Mouse (Mus musculus) left cerebral cortex, adult 18-20 months (tissue): Measurements from ENCODE around the gene Rabepk. TPM values are rescaled to one million over a fixed set of nuclear protein-coding genes. Genes with fewer than 3 reads are reported as not detected.
"Not testable (repeated sequence)": the region's sequence is repeated elsewhere in the genome, so short reads cannot be mapped to it uniquely, and the experiment has no call there.

Source experiments
- DNase-seq, 2 experiments: peaks; one replicate each; pipeline ENCODE4 v3.0.0; 2021 to 2022; ENCODE audit warnings: low spot score in 2 of 2, mixed read lengths in 1 of 2
- total RNA-seq, 2 experiments: library from RNA; stranded (reverse); gene quantifications; 2 replicates each; pipeline ENCODE4 v1.2.3; 2021

Rabepk gene
- total RNA-seq, 2 experiments from 2014 or later, result 32.7 to 36.6 TPM

DNA sequence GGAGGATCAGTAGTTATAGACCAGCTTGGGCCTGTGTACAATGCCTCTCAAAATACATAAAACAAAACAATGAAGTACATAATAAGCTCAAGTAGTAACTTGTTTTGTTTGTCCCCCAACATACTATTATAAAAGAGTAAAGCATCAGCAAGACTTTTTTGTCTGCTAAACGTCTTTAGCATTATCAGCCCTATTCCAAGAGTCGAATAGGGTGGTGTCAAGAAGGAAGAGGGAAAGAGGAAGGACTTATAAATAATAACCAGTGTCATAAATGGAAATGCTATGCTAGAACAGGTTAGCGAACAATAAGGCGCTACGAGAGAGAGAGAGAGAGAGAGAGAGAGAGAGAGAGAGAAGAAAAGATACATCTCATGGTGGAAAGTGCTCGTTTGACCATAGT, 28.8 kb downstream of the Rabepk start:
- DNase-seq, result no peak

DNA sequence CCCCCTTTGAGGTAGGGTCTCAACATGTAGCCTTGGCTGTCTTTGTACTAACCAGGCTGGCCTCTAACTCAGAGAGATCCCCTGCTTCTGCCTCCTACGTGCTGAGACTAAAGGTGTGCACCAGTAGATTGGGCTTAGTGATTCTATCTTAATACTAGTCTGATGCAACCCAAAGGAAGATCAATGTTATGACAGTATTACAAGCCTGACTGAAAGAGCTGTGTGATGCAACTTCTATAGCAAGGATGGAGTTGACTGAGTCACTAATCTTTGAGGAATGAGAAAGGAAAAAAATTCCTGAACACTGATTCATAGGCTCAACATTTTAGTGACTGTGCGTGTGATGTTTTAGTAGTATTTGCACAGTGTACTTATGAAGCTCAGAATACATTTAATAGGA, 29.7 kb downstream of the Rabepk start:
- no peak for DNase-seq

DNA sequence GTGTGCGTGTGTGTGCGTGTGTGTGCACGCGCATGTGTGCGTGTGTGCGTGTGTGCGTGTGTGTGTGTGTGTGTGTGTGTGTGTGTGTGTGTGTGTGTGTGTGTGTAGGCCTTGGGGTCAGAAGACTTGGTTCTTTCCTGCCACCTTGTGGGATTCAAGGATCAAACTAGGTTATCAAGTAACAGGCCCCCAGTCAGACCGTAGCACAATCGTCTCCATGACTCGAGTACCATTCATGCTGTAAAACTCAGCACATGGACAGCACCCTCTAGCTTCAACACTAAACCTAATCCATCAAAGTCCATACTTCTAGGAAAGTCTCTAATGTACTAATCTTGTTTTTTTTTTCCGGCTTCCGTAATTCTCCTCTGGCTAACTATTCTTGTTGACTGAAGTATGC, 34.9 kb downstream of the Rabepk start:
- DNase-seq, result no peak

DNA sequence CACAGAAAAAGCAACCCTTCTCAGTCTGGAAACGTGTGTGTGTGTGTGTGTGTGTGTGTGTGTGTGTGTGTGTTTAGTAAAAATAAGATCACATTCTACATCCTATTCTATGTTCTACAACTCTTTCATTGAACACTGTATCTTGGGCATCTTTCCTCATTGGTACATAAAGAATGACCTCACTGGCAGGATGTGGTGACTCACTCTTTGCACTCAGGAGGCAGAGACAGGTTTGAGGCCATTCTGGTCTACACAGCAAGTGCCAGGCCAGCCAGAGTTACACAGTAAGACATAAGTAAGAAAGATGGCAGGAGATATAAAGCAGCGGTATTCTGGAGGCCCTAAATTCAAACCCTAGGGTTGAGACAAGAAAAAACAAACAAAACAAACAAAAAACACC, 36.8 kb downstream of the Rabepk start:
- no peak for DNase-seq

DNA sequence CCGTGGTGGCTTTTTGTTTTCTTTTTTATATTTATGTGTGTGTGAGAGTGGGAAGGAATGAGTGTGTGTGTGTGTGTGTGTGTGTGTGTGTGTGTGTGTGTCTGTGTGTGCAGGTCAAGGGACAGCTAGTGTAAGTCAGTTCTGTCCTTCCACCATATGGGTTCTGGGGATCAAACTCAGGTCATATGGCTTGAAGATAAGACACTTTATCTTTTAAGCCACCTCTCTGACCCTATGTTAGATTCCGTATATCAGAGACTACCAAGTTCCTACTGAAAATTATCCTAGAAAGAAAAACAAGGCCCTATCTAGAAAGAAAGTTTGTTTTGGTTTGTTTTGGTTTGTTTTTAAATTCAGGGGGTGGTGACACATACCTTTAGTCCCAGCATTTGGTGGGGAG, 37.5 kb downstream of the Rabepk start:
- DNase-seq, result no peak

DNA sequence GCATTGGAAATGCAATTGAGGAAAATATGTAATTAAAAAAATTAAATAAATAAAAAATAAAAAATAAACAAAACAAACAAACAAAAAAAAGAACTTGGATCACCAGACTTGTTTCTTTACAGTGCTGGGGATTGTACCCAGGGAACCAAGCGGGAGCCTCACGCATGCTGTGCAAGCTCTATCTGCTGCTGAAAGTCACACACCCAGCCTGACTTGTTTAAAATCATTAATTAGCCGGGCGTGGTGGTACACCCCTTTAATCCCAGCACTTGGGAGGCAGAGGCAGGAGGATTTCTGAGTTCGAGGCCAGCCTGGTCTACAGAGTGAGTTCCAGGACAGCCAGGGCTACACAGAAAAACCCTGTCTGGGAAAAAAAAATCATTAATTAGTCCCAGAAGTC, 38.4 kb downstream of the Rabepk start:
- DNase-seq, result not testable (repeated sequence)

DNA sequence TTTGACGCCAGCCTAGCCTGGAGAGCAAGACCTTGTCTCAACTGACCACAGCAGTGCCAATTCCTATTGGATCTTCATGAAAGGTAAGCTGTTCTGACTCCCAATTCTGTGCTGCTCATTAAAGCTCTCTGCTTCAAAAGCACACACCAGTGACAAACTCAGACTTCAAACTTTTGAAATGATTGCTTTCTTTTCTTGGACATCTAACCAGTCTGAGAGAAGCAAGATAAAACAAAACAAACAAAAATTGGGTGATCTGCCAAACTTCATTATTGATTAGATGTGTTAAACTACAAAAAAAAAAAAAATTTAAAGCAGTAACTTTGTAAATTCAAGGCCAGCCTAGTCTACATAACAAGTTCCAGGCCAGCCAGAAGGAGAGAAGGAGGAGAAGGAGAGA, 42.4 kb downstream of the Rabepk start:
- DNase-seq, result no peak

DNA sequence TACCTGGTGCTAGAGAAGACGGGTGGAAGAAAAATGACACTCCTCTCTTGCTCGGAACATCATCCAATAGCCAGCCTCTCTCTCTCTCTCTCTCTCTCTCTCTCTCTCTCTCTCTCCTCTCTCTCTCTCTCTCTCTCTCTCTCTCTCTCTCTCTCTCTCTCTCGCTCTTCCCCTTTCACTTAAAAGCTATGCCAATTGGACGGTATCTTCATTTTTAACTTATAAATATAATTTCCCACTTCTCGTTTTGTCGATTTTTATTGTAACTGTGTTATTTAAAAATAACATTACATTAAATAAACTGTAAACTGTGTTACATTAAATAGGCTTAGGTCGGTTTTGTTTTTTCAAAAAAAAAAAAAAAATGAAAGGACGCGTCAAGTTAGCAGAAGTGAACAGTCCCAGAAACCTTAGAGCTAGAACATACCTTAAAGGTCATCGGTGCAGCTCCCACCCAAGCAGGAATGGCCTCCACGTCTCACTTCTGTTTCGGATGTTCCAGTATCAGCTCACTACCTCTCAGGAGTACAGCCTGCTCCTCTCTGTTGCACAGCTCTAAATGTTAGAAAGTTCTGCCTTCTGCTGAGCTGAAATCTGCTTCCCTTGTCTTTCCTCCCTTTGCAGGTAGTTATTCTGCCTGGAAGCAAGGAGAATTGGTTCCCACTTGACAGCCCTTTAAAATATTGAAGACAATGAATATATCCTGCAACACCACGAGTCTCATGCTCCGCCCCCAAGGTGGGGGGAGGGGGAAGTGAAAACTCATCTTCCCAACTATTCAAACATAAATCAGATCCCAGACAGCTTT, 45.0 kb downstream of the Rabepk start, which contains the start of gene Gapvd1:
Gene Gapvd1 (minus strand): TSS at position 682 of the 808 bp plus-strand sequence.
- DNase-seq, result peak in 1 of 2 experiments; percentile 13

DNA sequence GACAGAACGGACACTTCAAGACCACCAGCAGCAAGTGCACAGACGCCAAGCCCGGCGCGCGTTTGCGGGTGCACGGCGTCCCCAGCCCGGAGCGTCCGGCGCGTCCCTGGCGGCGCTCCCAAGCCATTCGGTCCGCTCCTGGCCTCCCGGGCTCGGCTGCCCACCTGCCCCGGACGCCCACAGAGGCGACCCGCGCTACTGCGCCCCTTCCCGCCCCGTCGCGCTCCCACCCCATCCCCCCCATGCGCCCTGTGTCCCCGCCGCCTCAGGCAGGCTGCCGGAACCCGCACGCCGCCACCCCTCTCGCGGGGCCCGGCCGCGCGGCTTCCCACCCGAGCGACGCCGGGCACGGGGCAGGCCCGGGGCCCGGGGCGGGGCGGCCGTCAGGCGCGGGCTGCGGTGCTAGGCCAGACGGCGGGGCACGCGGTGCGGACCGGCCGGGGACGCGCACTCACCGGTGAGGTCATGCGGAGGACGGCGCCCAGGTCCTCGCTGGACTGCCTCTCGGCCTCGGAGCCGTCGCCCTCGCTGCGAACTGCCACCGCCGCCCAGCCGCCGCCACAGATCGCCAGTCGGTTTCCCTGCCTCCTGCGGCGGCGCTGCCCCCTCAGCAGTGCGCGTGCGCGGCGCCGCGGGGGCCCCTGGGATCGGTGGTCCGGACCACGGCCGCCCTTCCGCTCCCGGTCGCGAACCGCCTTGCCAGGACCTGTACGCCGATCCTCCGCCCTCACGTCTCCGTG, 45.7 kb downstream of the Rabepk start:
- DNase-seq, result peak; percentile 82 to 89

DNA sequence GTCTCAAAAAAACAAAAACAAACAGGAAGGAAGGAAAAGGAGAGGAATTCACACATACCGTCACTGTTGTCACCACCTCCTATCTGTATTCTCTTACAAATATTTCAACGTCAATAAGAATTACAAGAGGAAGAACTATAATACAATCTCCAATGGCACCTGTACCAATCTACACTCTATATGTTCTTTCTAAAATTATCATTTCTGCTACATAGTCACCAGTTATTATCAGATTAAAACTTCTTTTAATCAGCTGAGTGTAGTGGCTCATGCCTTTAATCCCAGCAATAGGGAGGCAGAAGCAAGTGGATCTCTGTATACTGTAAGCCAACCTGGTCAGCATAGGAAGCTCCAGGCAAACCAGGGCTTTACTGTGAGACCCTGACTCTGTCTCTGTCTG, 49.5 kb downstream of the Rabepk start:
- DNase-seq, result no peak

DNA sequence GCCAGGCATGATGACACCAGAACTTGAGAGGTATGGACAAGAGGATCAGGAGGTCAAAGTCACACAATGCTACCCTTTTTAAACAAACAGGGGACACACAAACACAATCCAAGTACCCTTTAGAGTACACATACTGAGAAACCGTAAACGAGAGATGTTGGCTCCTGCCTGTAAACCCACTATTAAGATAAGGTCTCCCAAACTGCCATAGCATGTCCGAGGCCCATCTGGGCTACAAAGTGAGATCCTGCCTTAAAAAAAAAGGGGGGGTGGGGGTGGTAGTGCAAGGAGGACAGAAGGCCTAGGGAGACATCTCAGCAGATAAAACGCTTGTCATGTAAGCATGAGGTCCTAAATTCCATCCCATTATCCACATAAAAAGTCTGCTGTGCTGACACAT, 51.2 kb downstream of the Rabepk start:
- DNase-seq, result no peak

DNA sequence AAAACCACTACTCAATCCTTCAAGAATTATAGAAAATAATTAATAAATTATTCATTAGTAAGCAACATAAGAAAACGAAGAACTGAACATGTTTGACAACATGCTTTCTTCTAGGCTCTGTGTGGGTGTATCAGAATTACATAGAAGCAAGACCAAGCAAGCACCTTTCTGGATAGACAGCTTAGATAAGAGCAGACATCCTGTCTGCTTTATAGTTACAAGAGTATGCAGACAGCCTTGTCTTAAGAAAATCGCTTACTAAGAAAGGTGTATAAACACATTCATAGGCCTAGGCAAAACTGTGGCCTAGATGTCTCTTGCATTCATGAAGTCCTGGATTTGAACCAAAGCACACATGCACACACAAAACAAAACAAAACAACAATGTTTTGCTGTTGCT, 54.0 kb downstream of the Rabepk start:
- no peak for DNase-seq

DNA sequence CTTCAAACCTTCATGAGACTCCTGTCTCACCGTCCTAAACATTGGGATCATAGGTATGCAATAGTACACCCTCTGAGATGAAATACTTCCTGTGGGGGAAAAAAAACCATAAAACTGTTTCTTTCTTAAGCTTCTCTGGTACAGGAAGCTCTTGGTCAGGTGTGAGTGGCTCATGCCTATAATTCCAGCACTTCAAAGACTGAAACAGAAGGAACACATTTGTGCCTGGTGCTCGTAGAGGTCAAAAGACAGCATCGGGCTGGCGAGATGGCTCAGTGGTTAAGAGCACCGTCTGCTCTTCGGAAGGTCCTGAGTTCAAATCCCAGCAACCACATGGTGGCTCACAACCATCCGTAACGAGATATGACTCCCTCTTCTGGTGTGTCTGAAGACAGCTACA, 55.2 kb downstream of the Rabepk start:
- no peak for DNase-seq

DNA sequence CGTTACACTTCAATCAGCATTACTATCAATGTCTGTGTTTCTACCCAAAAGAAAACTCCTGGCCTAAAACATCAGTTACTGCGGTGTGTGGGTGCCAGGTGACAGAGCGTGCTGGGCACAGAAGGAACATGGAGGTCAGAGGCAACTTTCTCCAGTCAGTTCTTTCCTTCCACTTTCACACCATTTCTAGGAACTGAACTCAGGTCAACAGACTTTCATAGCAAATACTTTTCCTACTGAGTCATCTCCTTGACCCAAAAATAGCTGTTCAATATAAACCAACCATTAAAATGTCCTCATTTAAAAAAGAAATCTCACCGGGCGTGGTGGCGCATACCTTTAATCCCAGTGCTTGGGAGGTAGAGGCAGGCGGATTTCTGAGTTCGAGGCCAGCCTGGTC, 57.0 kb downstream of the Rabepk start:
- no peak for DNase-seq

DNA sequence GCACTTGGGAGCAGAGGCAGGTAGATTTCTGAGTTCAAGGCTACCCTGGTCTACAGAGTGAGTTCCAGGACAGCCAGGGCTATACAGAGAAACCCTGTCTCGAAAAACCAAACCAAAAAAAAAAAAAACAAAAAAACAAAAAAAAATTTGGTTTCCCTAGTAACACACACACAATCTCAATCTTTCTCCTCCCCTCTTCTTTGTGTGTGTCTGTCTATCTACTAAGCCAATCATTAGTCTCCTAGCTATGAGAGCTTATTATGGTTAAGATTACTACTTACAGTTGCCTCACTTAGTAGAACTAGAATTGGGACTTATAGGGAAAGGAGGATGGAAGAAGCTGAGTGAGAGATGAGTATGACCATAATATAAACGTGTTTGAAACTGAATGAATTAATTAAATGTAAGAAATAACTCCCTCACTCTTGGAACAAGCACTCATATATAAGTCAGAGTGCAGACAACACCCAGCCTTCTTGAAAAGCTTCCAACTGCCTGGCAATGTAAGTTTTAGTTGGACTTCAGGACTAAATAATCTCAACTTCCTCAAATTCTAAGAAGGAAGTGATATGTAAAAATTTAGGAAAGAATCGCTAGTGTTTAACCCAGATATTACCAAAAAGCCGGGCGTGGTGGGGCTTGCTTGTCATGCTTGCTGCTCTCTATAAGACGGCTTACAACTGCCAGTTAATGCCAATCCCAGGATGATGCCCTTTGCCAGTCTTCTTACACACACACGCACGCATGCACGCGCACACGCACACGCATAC, 58.1 kb downstream of the Rabepk start:
- no peak for DNase-seq

DNA sequence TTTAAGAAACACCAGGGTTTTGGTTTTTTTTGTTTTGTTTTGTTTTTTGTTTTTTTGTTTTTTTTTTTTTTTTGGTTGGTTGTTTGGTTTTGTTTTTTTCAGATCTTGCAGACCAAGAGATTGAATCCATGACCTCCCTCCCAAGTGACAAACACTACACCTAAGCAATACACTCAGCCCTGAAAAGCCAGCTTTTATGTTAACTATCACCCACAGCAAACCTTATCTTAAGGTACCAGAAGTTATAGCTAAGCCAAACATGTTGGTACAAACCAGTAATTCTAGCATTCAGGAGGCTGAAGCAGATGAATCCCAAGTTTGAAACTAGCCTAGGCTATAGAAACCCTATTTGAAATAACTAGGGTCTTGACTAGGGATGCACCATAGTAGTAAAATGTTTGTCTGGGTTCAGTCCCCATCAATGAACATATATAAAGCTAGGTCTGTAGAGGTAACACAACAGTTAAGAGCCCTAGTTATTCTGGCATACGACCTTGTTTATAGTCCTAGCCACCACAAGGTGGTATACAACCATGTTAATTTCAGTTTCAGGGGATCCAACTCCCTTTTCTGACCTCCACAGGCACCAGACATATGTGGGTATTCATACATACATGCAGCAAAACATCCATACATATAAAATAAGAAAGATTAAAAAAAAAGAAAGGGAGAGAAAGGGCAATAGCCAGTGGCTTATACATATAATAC, 59.9 kb downstream of the Rabepk start:
- DNase-seq, result no peak

DNA sequence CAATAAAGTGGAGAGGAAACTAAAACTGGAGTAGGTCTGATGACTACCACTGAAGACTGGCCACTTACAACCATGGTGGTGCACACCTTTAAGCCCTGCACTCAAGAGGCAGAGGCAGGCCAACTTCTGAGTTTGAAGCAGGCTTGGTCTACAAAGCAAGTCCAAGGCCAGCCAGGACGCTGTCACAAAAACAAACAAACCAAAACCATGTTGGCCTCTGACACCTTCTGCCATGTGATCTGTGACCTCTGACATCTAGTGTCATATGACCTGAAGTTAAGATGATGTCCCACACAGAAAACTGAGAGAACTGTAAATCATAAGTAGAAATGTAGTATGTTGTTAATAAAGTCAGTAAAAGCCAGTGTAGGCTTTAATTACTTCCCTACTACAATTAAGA, 61.8 kb downstream of the Rabepk start:
- no peak for DNase-seq

DNA sequence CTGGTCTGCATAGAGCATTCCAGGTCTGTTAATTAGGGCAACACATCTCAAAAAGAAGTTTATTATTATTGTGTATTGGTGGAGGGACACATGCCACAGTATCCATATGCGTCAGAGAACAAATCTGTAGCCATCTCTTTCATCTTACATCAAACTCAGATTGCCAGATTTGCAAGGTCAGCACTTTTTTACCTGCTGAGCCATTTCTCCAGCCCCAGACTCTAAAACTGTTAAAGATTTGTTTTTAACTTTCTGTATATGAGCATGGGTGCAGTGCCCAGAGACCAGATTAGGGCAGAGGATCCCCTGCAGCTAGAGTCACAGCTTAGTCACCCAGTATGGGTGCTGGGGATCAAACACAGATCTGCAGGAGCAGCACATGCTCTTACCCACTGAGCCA, 63.1 kb downstream of the Rabepk start:
- no peak for DNase-seq
